Mouse (Mus musculus) thymus, adult 2 months (tissue): Measurements from ENCODE around the gene Gldc.

Source experiments
- CTCF ChIP-seq: fragments of 200-500 bp; IDR thresholded peaks from 2 replicates; pipeline ENCODE4 v1.5.1; 2012; ENCODE audit warnings: mild to moderate bottlenecking, control low read depth, low read length, moderate library complexity, borderline replicate concordance; ENCODE audit not compliant: control insufficient read depth, poor library complexity, insufficient read depth; ENCODE audit errors: extremely low read depth
- POLR2A ChIP-seq: fragments of 200-500 bp; IDR thresholded peaks from 2 replicates; pipeline ENCODE4 v1.6.1; 2012; ENCODE audit warnings: mild to moderate bottlenecking, low read length, control low read depth, moderate library complexity; ENCODE audit not compliant: control insufficient read depth, poor library complexity, insufficient read depth; ENCODE audit errors: extremely low read depth

DNA sequence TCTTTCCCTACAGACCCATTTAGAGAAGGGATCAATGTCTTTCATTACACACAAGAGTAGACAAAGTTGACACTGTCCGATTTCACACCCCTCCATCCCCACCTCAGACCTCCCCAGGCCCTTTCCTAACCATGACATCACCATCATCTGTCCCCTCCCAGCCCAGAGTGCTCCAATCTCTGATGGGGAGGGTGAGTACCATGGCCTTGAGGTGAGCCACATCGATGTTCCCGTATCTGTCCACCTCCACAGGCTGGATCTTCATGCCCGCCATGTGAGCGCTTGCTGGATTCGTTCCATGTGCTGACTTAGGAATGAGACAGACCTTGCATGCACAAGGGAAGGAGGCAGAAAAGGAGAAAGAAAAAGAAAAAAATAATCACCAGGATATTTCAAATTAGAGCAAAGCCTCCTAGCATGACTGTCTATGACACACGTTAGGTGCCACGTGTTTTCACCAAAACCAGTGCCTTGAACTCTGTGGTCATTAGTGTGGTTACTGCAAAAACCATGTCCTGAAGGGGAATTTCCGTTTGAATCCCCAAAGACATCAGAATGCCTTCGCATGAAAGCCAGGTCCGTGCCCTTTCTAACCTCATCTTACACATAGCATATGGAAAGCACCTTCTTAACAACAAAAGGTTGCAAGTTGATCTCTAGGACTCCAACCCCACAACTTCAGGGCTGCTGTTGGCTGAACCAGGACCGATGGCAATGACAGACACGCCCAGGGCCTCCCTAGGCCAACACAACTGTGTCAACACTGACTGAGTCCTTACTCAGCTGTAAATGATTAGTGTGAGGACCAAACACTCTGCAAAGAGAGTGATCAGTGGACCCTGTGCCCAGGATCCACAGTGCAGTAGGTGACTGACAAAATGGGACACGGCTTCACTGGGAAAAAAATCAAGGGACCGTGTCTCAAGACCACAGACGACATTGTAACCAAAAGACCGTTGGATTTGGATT, 56.6 kb downstream of the Gldc start:
- TF ChIP-seq POLR2A (no peak), CTCF (no peak)
